Mouse (Mus musculus) ES-Bruce4 (cell line): ENCODE data around the gene Krt19.

Experiments used
- CTCF ChIP-seq: IDR thresholded peaks from one replicate; pipeline ENCODE4 v1.8.1; 2011; ENCODE audit warnings: low read depth, low read length
- EP300 ChIP-seq: IDR thresholded peaks from 2 replicates; pipeline ENCODE4 v1.6.1; 2011; ENCODE audit warnings: low read depth, low read length; ENCODE audit not compliant: insufficient read depth
- POLR2A ChIP-seq: IDR thresholded peaks from one replicate; pipeline ENCODE4 v1.8.1; 2011; ENCODE audit warnings: low read length; ENCODE audit not compliant: insufficient read depth

GRCm38 (mm10) chr11:100168765-100169762 is 20.6 kb upstream of the Krt19 start:
- TF ChIP-seq CTCF (peak; percentile 97), POLR2A (no peak), EP300 (peak; percentile 68)
